Mouse (Mus musculus) liver, adult 2 months (tissue): ENCODE results near the gene Pde12. TPM values are rescaled to one million over a fixed set of nuclear protein-coding genes. Genes with fewer than 3 reads are reported as not detected.

Experiments used
- DNase-seq: peaks from one replicate; pipeline ENCODE4 v3.0.0-alpha.2; 2011; ENCODE audit warnings: low read depth, low spot score; ENCODE audit errors: extremely low read depth
- H3K27ac ChIP-seq: fragments of 200-500 bp; replicated peaks from 2 replicates; pipeline ENCODE4 v1.5.1; 2012; ENCODE audit warnings: low read depth, mild to moderate bottlenecking, control low read depth, inconsistent platforms, low read length; ENCODE audit not compliant: insufficient read depth
- H3K27me3 ChIP-seq: fragments of 200-500 bp; 2 replicates; pipeline ENCODE4 v1.6.1; 2012; ENCODE audit warnings: mild to moderate bottlenecking, moderate library complexity, low read length, inconsistent platforms; ENCODE audit not compliant: control insufficient read depth, insufficient read depth
- H3K36me3 ChIP-seq: fragments of 200-500 bp; 2 replicates; pipeline ENCODE4 v1.6.1; 2012; ENCODE audit warnings: low read length, inconsistent platforms; ENCODE audit not compliant: control insufficient read depth, insufficient read depth
- H3K4me1 ChIP-seq: fragments of 200-500 bp; 2 replicates; pipeline ENCODE4 v1.6.1; 2011; ENCODE audit warnings: low read length; ENCODE audit not compliant: control insufficient read depth, insufficient read depth
- H3K4me3 ChIP-seq: fragments of 200-500 bp; 2 replicates; pipeline ENCODE4 v1.5.1; 2011; ENCODE audit warnings: low read depth, mild to moderate bottlenecking, control low read depth, low read length, moderate library complexity; ENCODE audit not compliant: insufficient read depth
- H3K79me2 ChIP-seq: fragments of 200-500 bp; 2 replicates; pipeline ENCODE4 v1.6.1; 2012; ENCODE audit warnings: inconsistent platforms, mild to moderate bottlenecking, low read length, moderate library complexity; ENCODE audit not compliant: control insufficient read depth, insufficient read depth
- H3K9ac ChIP-seq: fragments of 200-500 bp; 2 replicates; pipeline ENCODE4 v1.6.1; 2012; ENCODE audit warnings: low read depth, mild to moderate bottlenecking, control low read depth, inconsistent platforms, low read length
- CTCF ChIP-seq: fragments of 200-500 bp; IDR thresholded peaks from 2 replicates; pipeline ENCODE4 v1.5.1; 2011; ENCODE audit warnings: low read depth, low read length, control low read depth
- POLR2A ChIP-seq: fragments of 200-500 bp; IDR thresholded peaks from 2 replicates; pipeline ENCODE4 v1.6.1; 2011; ENCODE audit warnings: low read length, control low read depth; ENCODE audit not compliant: insufficient read depth; ENCODE audit errors: extremely low read depth
- WGBS: fragments of 180-500 bp; shearing (Covaris S2); methylation state at CpG from one replicate; pipeline ENCODE4 v1.1.7; 2018; 5-methylcytosine and 5-hydroxymethylcytosine counted together
- polyA plus RNA-seq: library from polyadenylated mRNA; depleted of rRNA; stranded (reverse); fragments of >200 nt; gene quantifications from 2 replicates; pipeline ENCODE4 v1.2.3, GENCODE M21; 2012
- total RNA-seq: library from RNA; depleted of rRNA; stranded (reverse); fragments of >200 nt; gene quantifications from 2 replicates; pipeline ENCODE4 v1.2.3, GENCODE M21; 2014

The Pde12 gene
- total and polyA plus RNA-seq, 2 experiments, result 2.4 to 3.5 TPM

- Histone ChIP-seq H3K27me3 (no peaks in the 10 kb centered on the region), H3K4me1 (no peaks in the 10 kb centered on the region), H3K79me2 (no peaks in the 10 kb centered on the region), H3K9ac (no peak overlapping the region), H3K27ac (no peak overlapping the region), H3K4me3 (no peak overlapping the region), H3K36me3 (peaks cover 34% of the 10 kb centered on the region)
- TF ChIP-seq POLR2A (no peak), CTCF (no peak)
- DNase-seq, result no peak
- WGBS, result 97% methylated on average over 1 of the region's 1 CpGs
Observed at GRCm38 (mm10) chr14:26660233-26660632, 9.4 kb downstream of the Pde12 start.

DNA sequence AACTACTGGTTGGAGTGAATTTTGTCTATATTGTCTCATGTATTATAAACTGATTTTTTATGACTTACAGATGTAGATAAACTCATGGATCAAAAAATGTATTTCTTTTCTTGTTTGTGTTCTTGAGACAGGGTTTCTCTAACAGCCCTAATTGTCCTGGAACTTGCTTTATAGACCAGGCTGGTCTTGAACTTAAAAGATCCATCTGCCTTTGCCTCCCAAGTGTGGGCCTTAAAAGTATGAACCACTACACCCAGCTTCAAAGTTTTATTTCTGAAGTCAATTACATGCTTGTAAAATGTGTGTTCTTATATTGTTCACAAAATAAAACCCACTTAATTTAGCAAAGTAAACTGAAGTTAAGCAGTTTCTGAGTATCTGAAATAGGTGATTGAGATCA lies 11.5 kb downstream of the Pde12 start:
- Histone ChIP-seq H3K27ac (no peak overlapping the region), H3K36me3 (peaks cover 42% of the 10 kb centered on the region)
- TF ChIP-seq CTCF (no peak), POLR2A (no peak)

DNA sequence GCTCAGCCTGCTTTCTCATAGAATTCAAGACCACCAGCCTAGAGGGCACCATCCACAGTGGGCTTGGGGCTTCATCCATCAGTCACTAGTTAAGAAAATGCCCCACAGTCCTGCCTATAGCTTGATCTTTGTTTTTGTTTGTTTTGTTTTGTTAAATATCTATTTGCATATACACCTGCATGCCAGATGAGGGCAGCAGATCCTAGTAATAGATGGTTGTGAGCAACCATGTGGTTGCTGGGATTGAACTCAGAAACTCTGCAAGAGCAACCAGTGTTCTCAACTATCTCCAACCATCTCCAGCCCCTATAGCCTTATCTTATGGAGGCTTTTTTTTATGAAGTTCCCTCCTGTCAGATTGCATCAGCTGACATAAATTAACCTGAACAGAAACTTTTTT lies 17.8 kb downstream of the Pde12 start:
- H3K27me3 ChIP-seq, result no peaks in the 10 kb centered on the region
- no peak overlapping the region for H3K4me3 ChIP-seq
- no peak overlapping the region for H3K27ac ChIP-seq
- TF ChIP-seq POLR2A, result no peak
- TF ChIP-seq CTCF, result no peak
- peak; percentile 31 for DNase-seq
- H3K79me2 ChIP-seq, result peaks cover 5% of the 10 kb centered on the region; the same call in 1 of the 2 replicates
- H3K36me3 ChIP-seq, result peaks cover 57% of the 10 kb centered on the region
- H3K4me1 ChIP-seq, result no peaks in the 10 kb centered on the region
- H3K9ac ChIP-seq, result no peak overlapping the region

More for the DNA sequence above, 11.5 kb downstream of the Pde12 start:
- H3K4me1 ChIP-seq, result no peaks in the 10 kb centered on the region
- H3K9ac ChIP-seq, result no peak overlapping the region
- no peak overlapping the region for H3K4me3 ChIP-seq
- DNase-seq, result no peak
- no peaks in the 10 kb centered on the region; the same call in 1 of the 2 replicates for H3K79me2 ChIP-seq
- H3K27me3 ChIP-seq, result no peaks in the 10 kb centered on the region

DNA sequence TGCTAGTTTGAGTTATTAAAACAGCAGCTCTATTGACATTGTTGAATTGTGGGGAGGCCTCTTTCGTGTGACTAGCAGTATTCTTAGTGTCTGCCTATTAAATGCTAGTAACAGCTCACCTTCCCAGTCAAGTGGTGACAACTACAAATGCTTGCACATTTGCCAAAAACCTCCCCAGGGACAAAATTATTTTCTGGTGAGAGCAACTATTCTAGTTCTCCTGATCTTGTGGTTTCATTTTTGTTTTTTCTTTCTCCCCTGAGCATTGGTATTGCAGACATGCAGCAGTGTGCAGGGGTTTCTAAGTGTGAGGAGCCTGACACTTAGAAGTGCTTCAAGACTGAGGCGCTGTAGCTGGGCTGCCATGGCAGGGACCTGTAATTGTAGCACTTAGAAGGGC lies 21.9 kb downstream of the Pde12 start:
- WGBS, result 87% methylated on average over 2 of the region's 2 CpGs
- H3K4me1 ChIP-seq, result peaks cover 2% of the 10 kb centered on the region
- no peak for DNase-seq
- H3K4me3 ChIP-seq, result no peak overlapping the region
- no peaks in the 10 kb centered on the region for H3K27me3 ChIP-seq
- peaks cover 27% of the 10 kb centered on the region for H3K36me3 ChIP-seq
- peaks cover 16% of the 10 kb centered on the region; the same call in 1 of the 2 replicates for H3K79me2 ChIP-seq
- TF ChIP-seq CTCF (no peak), POLR2A (no peak)
- no peak overlapping the region for H3K9ac ChIP-seq
- no peak overlapping the region for H3K27ac ChIP-seq

GRCm38 (mm10) chr14:26645989-26646650 lies 23.6 kb downstream of the Pde12 start:
- no peak for DNase-seq
- peaks cover 14% of the 10 kb centered on the region; the same call in 1 of the 2 replicates for H3K79me2 ChIP-seq
- H3K27me3 ChIP-seq, result no peaks in the 10 kb centered on the region
- H3K27ac ChIP-seq, result no peak overlapping the region
- no peak overlapping the region for H3K9ac ChIP-seq
- H3K36me3 ChIP-seq, result peaks cover 18% of the 10 kb centered on the region
- 65% methylated on average over 5 of the region's 5 CpGs for WGBS
- TF ChIP-seq POLR2A (no peak), CTCF (no peak)
- H3K4me1 ChIP-seq, result peaks cover 4% of the 10 kb centered on the region
- H3K4me3 ChIP-seq, result no peak overlapping the region

DNA sequence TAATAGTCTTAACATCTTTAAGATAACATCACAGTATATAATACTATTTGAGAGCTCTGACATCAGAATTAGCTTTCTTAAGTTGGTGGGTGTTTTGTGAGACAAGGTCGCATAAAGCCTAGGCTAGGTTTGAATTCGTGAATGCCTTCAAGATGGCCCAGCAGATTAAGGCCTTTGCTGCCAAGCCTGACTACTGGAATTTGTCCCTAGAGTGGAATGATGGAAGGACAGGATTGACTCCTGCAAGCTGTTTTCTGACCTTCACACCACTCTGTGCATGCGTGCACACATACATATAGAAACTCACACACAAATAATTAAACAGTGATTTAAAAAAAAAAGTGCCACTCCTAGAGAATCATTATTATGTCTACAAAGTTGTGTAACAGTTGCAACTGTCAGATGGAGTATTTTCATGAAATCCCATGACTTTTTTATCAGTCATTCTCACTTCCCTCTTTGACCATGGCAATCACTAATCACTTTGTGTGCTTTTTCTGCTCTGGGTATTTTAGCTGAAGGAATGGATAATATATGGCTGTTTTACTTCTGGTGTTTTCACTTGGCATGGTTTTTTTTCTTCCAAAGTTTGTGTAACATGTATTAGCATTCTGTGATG lies 26.6 kb downstream of the Pde12 start:
- Histone ChIP-seq H3K27me3 (no peaks in the 10 kb centered on the region), H3K9ac (no peak overlapping the region), H3K4me3 (no peak overlapping the region), H3K36me3 (peaks cover 9% of the 10 kb centered on the region), H3K27ac (no peak overlapping the region), H3K79me2 (peaks cover 23% of the 10 kb centered on the region; the same call in 1 of the 2 replicates), H3K4me1 (peaks cover 8% of the 10 kb centered on the region)
- no peak for TF ChIP-seq POLR2A
- TF ChIP-seq CTCF, result no peak
- peak; percentile 52 for DNase-seq
- WGBS, result 35% methylated on average over 3 of the region's 3 CpGs
